Mouse (Mus musculus) heart, embryonic 14.5 days (tissue): ENCODE results near the gene Fzd2. TPM values are rescaled to one million over a fixed set of nuclear protein-coding genes. Genes with fewer than 3 reads are reported as not detected.
"Not testable (repeated sequence)": the region's sequence is repeated elsewhere in the genome, so short reads cannot be mapped to it uniquely, and the experiment has no call there.

Experiments used
- ATAC-seq: fragments of 200-750 bp; cut with Nextera tagmentation; 2 replicates; pipeline ENCODE4 v1.8.0; 2017; ENCODE audit warnings: low read depth, moderate TSS enrichment; ENCODE audit not compliant: insufficient number of reproducible peaks, insufficient read depth, low FRiP score
- H3K27ac ChIP-seq, 2 experiments: fragments of 200-500 bp in 1 of 2; fragments of 300-500 bp in 1 of 2; sonication (generic) in 1 of 2; replicated peaks in 1 of 2; 2 replicates each; pipeline ENCODE4 v1.5.1; 2012 to 2014; ENCODE audit warnings: low read depth in 2 of 2, low read length in 2 of 2, control low read depth in 1 of 2, mild to moderate bottlenecking in 1 of 2, mixed read lengths in 1 of 2; ENCODE audit not compliant: control insufficient read depth in 1 of 2, insufficient read depth in 1 of 2
- H3K27me3 ChIP-seq: fragments of 300-500 bp; sonication (generic); 2 replicates; pipeline ENCODE4 v1.6.1; 2014; ENCODE audit warnings: mild to moderate bottlenecking, low read length, control low read depth; ENCODE audit not compliant: control insufficient read depth, insufficient read depth
- H3K36me3 ChIP-seq: fragments of 300-500 bp; sonication (generic); 2 replicates; pipeline ENCODE4 v1.6.1; 2014; ENCODE audit warnings: mild to moderate bottlenecking, control low read depth, low read length, mixed read lengths; ENCODE audit not compliant: control insufficient read depth, insufficient read depth
- H3K4me1 ChIP-seq, 2 experiments: fragments of 200-500 bp in 1 of 2; fragments of 300-500 bp in 1 of 2; sonication (generic) in 1 of 2; 2 replicates each; pipeline ENCODE4 v1.6.1; 2012 to 2014; ENCODE audit warnings: low read length in 2 of 2, control low read depth in 1 of 2, mixed read lengths in 1 of 2; ENCODE audit not compliant: control insufficient read depth in 2 of 2, insufficient read depth in 2 of 2
- H3K4me2 ChIP-seq: fragments of 300-500 bp; sonication (generic); 2 replicates; pipeline ENCODE4 v1.6.1; 2014; ENCODE audit warnings: mild to moderate bottlenecking, low read length
- H3K4me3 ChIP-seq, 2 experiments: fragments of 200-500 bp in 1 of 2; fragments of 300-500 bp in 1 of 2; sonication (generic) in 1 of 2; 2 replicates each; pipeline ENCODE4 v1.5.1; 2012 to 2014; ENCODE audit warnings: low read length in 2 of 2, mild to moderate bottlenecking in 2 of 2, control low read depth in 1 of 2, low read depth in 1 of 2, moderate library complexity in 1 of 2; ENCODE audit not compliant: control insufficient read depth in 1 of 2, insufficient read depth in 1 of 2
- H3K9ac ChIP-seq: fragments of 300-500 bp; sonication (generic); 2 replicates; pipeline ENCODE4 v1.6.1; 2014; ENCODE audit warnings: mild to moderate bottlenecking, low read length
- H3K9me3 ChIP-seq: fragments of 300-500 bp; sonication (generic); 2 replicates; pipeline ENCODE4 v1.6.1; 2016; ENCODE audit warnings: low read length, control low read depth; ENCODE audit not compliant: control insufficient read depth
- WGBS: fragments of 180-500 bp; shearing (Covaris S2); extraction: QIAGEN DNeasy Blood & Tissue Kit; methylation state at CpG from one replicate; pipeline ENCODE4 v1.1.7; 2014; 5-methylcytosine and 5-hydroxymethylcytosine counted together
- polyA plus RNA-seq: library from polyadenylated mRNA; unstranded; fragments of >200 nt; fragmentation: Nextera tagmentation; extraction: Ambion mirVana; gene quantifications from 2 replicates; pipeline ENCODE4 v1.2.1, GENCODE M21; 2014

The Fzd2 gene
- 18.7 and 24.0 TPM in 2 replicates for polyA plus RNA-seq

- H3K36me3 ChIP-seq, result peaks cover 3% of the 10 kb centered on the region; the same call in 1 of the 2 replicates
- peak within 1 kb of the TSS; percentile 97 for H3K9ac ChIP-seq
- no peaks in the 10 kb centered on the region for H3K27me3 ChIP-seq
- H3K4me3 ChIP-seq, result peak within 1 kb of the TSS; percentile 73 to 88
- ATAC-seq, result peak; percentile 91
- WGBS, result 0% methylated on average over 22 of the region's 31 CpGs
- H3K4me1 ChIP-seq, result peaks cover 6 to 18% of the 10 kb centered on the region in 2 experiments
- H3K27ac ChIP-seq, result peak within 1 kb of the TSS; percentile 97 to 98
- no peaks in the 10 kb centered on the region for H3K9me3 ChIP-seq
- peak within 1 kb of the TSS; percentile 84 for H3K4me2 ChIP-seq
These were observed at the start of gene Fzd2 for GRCm38 (mm10) chr11:102604010-102604584. Gene Fzd2 (plus strand): TSS chr11:102604396.

- WGBS, result under 1% methylated on average over 39 of the region's 39 CpGs
- H3K4me1 ChIP-seq, result peaks cover 2 to 15% of the 10 kb centered on the region in 2 experiments
- H3K4me2 ChIP-seq, result peak overlapping the region; percentile 80
- H3K4me3 ChIP-seq, result peak overlapping the region; percentile 88 to 91
- 0 out of 2 replicates have a peak, but pooled peaks cover 4% of the 10 kb centered on the region for H3K36me3 ChIP-seq
- peak overlapping the region; percentile 96 for H3K9ac ChIP-seq
- no peaks in the 10 kb centered on the region for H3K9me3 ChIP-seq
- H3K27ac ChIP-seq, result peak overlapping the region; percentile 80 to 92
- ATAC-seq, result peak; percentile 33
- no peaks in the 10 kb centered on the region for H3K27me3 ChIP-seq
These were observed 48.7 kb upstream of the Fzd2 start for GRCm38 (mm10) chr11:102555400-102556030.

GRCm38 (mm10) chr11:102556031-102556715 is 48.0 kb upstream of the Fzd2 start, which contains the start of gene Gpatch8:
Gene Gpatch8 (minus strand): TSS chr11:102556392.
- under 1% methylated on average over 46 of the region's 55 CpGs for WGBS
- Histone ChIP-seq H3K4me1 (peaks cover 2 to 15% of the 10 kb centered on the region in 2 experiments), H3K9me3 (no peaks in the 10 kb centered on the region), H3K4me2 (peak within 1 kb of the TSS; percentile 80), H3K27ac (peak within 1 kb of the TSS; percentile 80 to 92), H3K4me3 (peak within 1 kb of the TSS; percentile 88 to 91), H3K36me3 (no peaks in the 10 kb centered on the region), H3K27me3 (no peaks in the 10 kb centered on the region), H3K9ac (peak within 1 kb of the TSS; percentile 96)
- peak; percentile 97 for ATAC-seq

- WGBS, result 20% methylated on average over 3 of the region's 3 CpGs
- Histone ChIP-seq H3K4me3 (peak overlapping the region in 1 of 2 experiments; percentile 91; a peak in 2 of 4 replicates), H3K27me3 (no peaks in the 10 kb centered on the region), H3K9ac (peak overlapping the region; percentile 96), H3K36me3 (no peaks in the 10 kb centered on the region), H3K9me3 (no peaks in the 10 kb centered on the region), H3K4me1 (peaks cover 2 to 15% of the 10 kb centered on the region in 2 experiments), H3K27ac (peak overlapping the region in 1 of 2 experiments; percentile 92; a peak in 2 of 4 replicates), H3K4me2 (peak overlapping the region; percentile 64)
- no peak for ATAC-seq
These were observed 47.5 kb upstream of the Fzd2 start for GRCm38 (mm10) chr11:102556716-102557074.

- Histone ChIP-seq H3K27me3 (no peaks in the 10 kb centered on the region), H3K27ac (no peak overlapping the region), H3K4me2 (no peak overlapping the region), H3K4me1 (peaks cover 2 to 15% of the 10 kb centered on the region in 2 experiments), H3K9me3 (no peaks in the 10 kb centered on the region), H3K4me3 (no peak overlapping the region), H3K9ac (no peak overlapping the region), H3K36me3 (no peaks in the 10 kb centered on the region)
- 100% methylated on average over 1 of the region's 1 CpGs for WGBS
- no peak for ATAC-seq
These were observed 46.8 kb upstream of the Fzd2 start for GRCm38 (mm10) chr11:102557386-102557785.

- Histone ChIP-seq H3K27me3 (no peaks in the 10 kb centered on the region), H3K4me2 (no peak overlapping the region), H3K27ac (no peak overlapping the region), H3K36me3 (no peaks in the 10 kb centered on the region), H3K9ac (no peak overlapping the region), H3K4me1 (peaks cover 2 to 13% of the 10 kb centered on the region in 2 experiments), H3K9me3 (no peaks in the 10 kb centered on the region), H3K4me3 (no peak overlapping the region)
- 90% methylated on average over 4 of the region's 5 CpGs for WGBS
- no peak for ATAC-seq
These were observed 45.5 kb upstream of the Fzd2 start for GRCm38 (mm10) chr11:102558704-102559103.

GRCm38 (mm10) chr11:102564952-102565671 is 39.1 kb upstream of the Fzd2 start:
- H3K4me3 ChIP-seq, H3K27me3 ChIP-seq, ATAC-seq, H3K36me3 ChIP-seq, H3K9me3 ChIP-seq, H3K4me1 ChIP-seq: not testable (repeated sequence)
- 38% methylated on average over 14 of the region's 14 CpGs for WGBS
- Histone ChIP-seq H3K9ac (peak overlapping the region; percentile 38; the same call in 1 of the 2 replicates), H3K27ac (peak overlapping the region; percentile 64 to 66; a peak in 3 of 4 replicates), H3K4me2 (peak overlapping the region; percentile 45)
